Mouse (Mus musculus) lung, postnatal 4 days (tissue): ENCODE results near the gene Tcf20.
"Not testable (repeated sequence)": the region's sequence is repeated elsewhere in the genome, so short reads cannot be mapped to it uniquely, and the experiment has no call there.

Experiments used
- DNase-seq, 2 experiments: peaks; one replicate each; pipeline ENCODE4 v3.0.0; 2021

The Tcf20 gene

GRCm38 (mm10) chr15:82898141-82898739 lies 89.4 kb downstream of the Tcf20 start:
- DNase-seq: no peak

- DNase-seq: no peak
Observed at GRCm38 (mm10) chr15:82896336-82896735, 91.3 kb downstream of the Tcf20 start.

- no peak for DNase-seq
Observed at GRCm38 (mm10) chr15:82890470-82890869, 97.2 kb downstream of the Tcf20 start.

- no peak for DNase-seq
Observed at GRCm38 (mm10) chr15:82889426-82889825, 98.2 kb downstream of the Tcf20 start.

- DNase-seq: no peak
Observed at GRCm38 (mm10) chr15:82888466-82888865, 99.2 kb downstream of the Tcf20 start.

GRCm38 (mm10) chr15:82877309-82877708 lies 110.4 kb downstream of the Tcf20 start:
- no peak for DNase-seq

GRCm38 (mm10) chr15:82876863-82877262 lies 110.8 kb downstream of the Tcf20 start:
- DNase-seq: no peak

- DNase-seq: no peak
Observed at GRCm38 (mm10) chr15:82872037-82872436, 115.6 kb downstream of the Tcf20 start.

- DNase-seq: not testable (repeated sequence)
Observed at GRCm38 (mm10) chr15:82866286-82866685, 121.4 kb downstream of the Tcf20 start.

- no peak for DNase-seq
Observed at GRCm38 (mm10) chr15:82863674-82864073, 124.0 kb downstream of the Tcf20 start.

- DNase-seq: no peak
Observed at GRCm38 (mm10) chr15:82856652-82857378, 130.9 kb downstream of the Tcf20 start.

- DNase-seq: no peak
Observed at GRCm38 (mm10) chr15:82856065-82856464, 131.6 kb downstream of the Tcf20 start.

GRCm38 (mm10) chr15:82839146-82839545 lies 148.5 kb downstream of the Tcf20 start:
- DNase-seq: no peak

- DNase-seq: no peak
Observed at GRCm38 (mm10) chr15:82829917-82830316, 157.8 kb downstream of the Tcf20 start.

GRCm38 (mm10) chr15:82825866-82826265 lies 161.8 kb downstream of the Tcf20 start:
- no peak for DNase-seq

- DNase-seq: no peak
Observed at GRCm38 (mm10) chr15:82822347-82822746, 165.3 kb downstream of the Tcf20 start.

- no peak for DNase-seq
Observed at GRCm38 (mm10) chr15:82821657-82822056, 166.0 kb downstream of the Tcf20 start.

GRCm38 (mm10) chr15:82815296-82815695 lies 172.4 kb downstream of the Tcf20 start:
- no peak for DNase-seq

GRCm38 (mm10) chr15:82814806-82815205 lies 172.9 kb downstream of the Tcf20 start:
- DNase-seq: peak; percentile 41 to 67

- no peak for DNase-seq
Observed at GRCm38 (mm10) chr15:82814321-82814720, 173.4 kb downstream of the Tcf20 start.

GRCm38 (mm10) chr15:82810556-82810955 lies 177.1 kb downstream of the Tcf20 start:
- DNase-seq: no peak

- no peak for DNase-seq
Observed at GRCm38 (mm10) chr15:82809511-82809910, 178.2 kb downstream of the Tcf20 start.

GRCm38 (mm10) chr15:82806969-82807763 lies 180.5 kb downstream of the Tcf20 start:
- no peak for DNase-seq
